Mouse (Mus musculus): ENCODE measurements around the gene Cadm2. TPM values are rescaled to one million over a fixed set of nuclear protein-coding genes. Genes with fewer than 3 reads are reported as not detected.

Gene Cadm2
- polyA plus RNA-seq, 1 experiment from 2014 or later = 12.0 TPM

DNA sequence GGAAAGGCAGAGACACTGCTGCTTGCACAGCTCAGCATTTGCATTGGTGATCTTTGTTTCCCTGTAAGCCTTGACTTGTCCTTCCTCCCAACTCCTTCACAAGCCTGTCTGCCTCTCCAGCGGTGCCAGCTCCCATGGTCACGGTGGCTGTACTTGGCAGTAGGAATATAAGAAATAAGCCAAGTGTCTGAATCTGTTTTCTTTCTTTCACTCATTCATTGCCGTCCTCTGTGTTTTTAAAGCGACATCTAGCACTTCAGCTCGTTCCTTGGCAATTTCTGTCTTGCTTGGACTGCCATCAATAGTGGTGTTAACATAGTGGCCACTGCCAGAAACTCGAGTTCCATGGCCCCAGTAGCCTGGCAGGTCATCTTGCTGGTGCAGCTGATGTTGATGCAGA, 524.0 kb downstream of the Cadm2 start:
- Histone ChIP-seq H3K4me1 (no peaks in the 10 kb centered on the region), H3K4me2 (replicated peaks) (no peak overlapping the region), H3K9ac (no peak overlapping the region), H3K27me3 (replicated peaks) (no peaks in the 10 kb centered on the region), H3K36me3 (no peaks in the 10 kb centered on the region), H3K27ac (no peak overlapping the region), H3K4me3 (no peak overlapping the region), H3K9me3 (no peaks in the 10 kb centered on the region)
- 82% methylated on average over 6 of the region's 6 CpGs for WGBS
- ATAC-seq (ENCODE audit: low FRiP score, low read depth) = no peak

DNA sequence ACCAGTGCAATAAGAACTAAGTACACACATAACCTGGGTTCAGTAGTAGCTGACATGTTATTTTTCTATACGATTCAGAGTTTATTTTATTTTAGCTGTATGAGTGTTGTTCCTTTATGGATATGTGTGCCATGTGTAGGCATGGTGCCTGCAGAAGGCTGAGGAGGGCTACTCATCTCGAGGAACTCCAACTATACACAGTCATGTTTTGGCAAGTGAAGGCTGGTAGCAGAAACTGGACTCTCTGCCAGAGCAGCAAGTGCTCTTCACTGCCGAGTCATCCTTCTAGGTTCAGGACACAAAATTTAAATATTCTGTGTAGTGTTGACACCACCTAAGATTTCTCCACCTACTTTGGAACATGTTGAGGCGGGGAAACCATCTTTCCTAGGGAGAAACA, 524.8 kb downstream of the Cadm2 start:
- no peaks in the 10 kb centered on the region for H3K4me1 ChIP-seq
- H3K27me3 ChIP-seq (replicated peaks) = no peaks in the 10 kb centered on the region
- 88% methylated on average over 4 of the region's 4 CpGs for WGBS
- no peak overlapping the region for H3K4me2 ChIP-seq (replicated peaks)
- H3K27ac ChIP-seq = no peak overlapping the region
- H3K9me3 ChIP-seq = no peaks in the 10 kb centered on the region
- H3K9ac ChIP-seq = no peak overlapping the region
- H3K4me3 ChIP-seq = no peak overlapping the region
- ATAC-seq (ENCODE audit: low FRiP score, low read depth) = no peak
- no peaks in the 10 kb centered on the region for H3K36me3 ChIP-seq

DNA sequence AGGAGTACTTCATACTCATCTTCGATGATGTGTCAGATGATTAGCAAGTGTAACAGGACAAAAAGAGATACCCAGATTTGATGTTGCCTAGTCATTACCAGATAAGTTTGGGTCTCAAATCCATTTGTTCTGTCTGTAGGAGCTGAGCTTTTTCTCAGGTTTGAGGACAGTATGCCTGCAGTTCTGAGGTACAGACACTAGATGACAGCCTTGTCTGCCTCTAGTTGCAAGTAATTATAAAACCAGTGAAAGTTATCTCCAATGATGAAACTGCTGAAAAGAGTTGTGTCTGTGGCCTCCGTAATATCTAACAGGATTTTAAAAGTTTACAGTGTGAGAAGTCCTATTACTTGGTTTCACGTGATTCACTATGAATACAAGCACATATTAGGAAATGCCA, 531.0 kb downstream of the Cadm2 start:
- H3K4me1 ChIP-seq = no peaks in the 10 kb centered on the region
- H3K9ac ChIP-seq = no peak overlapping the region
- no peak for ATAC-seq (ENCODE audit: low FRiP score, low read depth)
- no peaks in the 10 kb centered on the region for H3K36me3 ChIP-seq
- H3K4me2 ChIP-seq (replicated peaks) = no peak overlapping the region
- H3K27ac ChIP-seq = no peak overlapping the region
- H3K9me3 ChIP-seq = no peaks in the 10 kb centered on the region
- no peak overlapping the region for H3K4me3 ChIP-seq
- WGBS = 74% methylated on average over 3 of the region's 3 CpGs
- no peaks in the 10 kb centered on the region for H3K27me3 ChIP-seq (replicated peaks)

DNA sequence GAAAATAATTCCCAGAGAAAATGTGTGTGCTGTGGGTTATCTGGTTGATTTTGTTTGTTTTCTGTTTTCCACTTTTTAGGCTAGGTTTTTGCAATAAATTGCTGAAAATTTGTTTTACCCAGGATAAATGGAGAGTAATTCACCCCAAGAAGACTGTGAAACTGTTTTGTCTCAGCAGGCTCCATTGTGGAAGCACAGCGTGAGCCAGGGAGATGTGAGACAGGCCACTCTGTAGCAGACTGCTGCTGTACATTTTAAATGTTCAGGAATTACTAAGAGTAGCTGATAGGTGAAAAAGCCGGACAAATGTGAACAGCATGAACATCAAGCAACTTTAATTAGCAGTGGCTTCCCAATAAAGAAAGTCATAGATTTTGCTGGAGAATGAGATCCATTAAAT, 541.4 kb downstream of the Cadm2 start:
- no peak for ATAC-seq (ENCODE audit: low FRiP score, low read depth)
- WGBS = 44% methylated on average over 2 of the region's 2 CpGs
- Histone ChIP-seq H3K9ac (no peak overlapping the region), H3K27me3 (replicated peaks) (no peaks in the 10 kb centered on the region), H3K36me3 (no peaks in the 10 kb centered on the region), H3K9me3 (no peaks in the 10 kb centered on the region), H3K4me2 (replicated peaks) (no peak overlapping the region), H3K4me1 (no peaks in the 10 kb centered on the region), H3K4me3 (no peak overlapping the region), H3K27ac (no peak overlapping the region)

DNA sequence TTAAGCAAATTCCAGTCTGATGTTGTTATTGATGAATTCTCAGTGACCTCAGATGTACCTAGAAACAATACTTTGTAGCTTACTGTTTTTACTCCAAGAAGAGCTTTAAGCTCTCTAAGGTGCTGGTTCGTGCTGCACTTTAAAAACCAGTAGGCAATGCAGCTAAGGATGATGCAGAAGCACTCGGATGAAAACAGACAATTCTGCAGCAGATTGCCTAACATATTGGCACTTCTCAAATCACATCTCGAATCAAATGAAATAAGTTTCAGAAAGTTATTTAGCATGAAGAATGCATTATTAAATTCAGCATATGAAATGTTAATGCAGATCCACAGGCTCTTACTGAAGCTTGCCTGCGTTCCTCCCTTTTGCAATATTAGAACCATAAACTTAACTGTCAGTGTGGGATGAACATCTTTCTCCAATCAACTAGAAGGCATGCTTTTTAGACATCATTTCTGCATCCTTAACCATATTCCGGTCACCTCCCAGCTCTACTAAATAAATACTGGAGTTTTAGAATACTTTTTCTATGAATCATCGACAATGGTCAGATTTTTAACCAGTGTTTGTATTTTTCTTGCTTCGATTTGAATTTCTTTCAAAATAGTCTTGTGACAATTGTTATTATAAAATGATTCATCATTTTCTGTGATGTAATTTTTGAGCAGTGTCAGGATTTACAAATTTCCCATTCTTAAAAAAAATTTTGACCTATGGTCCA, 544.4 kb downstream of the Cadm2 start:
- Histone ChIP-seq H3K36me3 (no peaks in the 10 kb centered on the region), H3K27me3 (replicated peaks) (no peaks in the 10 kb centered on the region), H3K4me1 (no peaks in the 10 kb centered on the region), H3K4me3 (no peak overlapping the region), H3K4me2 (replicated peaks) (no peak overlapping the region), H3K27ac (no peak overlapping the region), H3K9me3 (no peaks in the 10 kb centered on the region), H3K9ac (no peak overlapping the region)
- whole genome bisulfite sequencing = 85% methylated on average over 7 of the region's 7 CpGs
- ATAC-seq (ENCODE audit: low FRiP score, low read depth) = no peak

DNA sequence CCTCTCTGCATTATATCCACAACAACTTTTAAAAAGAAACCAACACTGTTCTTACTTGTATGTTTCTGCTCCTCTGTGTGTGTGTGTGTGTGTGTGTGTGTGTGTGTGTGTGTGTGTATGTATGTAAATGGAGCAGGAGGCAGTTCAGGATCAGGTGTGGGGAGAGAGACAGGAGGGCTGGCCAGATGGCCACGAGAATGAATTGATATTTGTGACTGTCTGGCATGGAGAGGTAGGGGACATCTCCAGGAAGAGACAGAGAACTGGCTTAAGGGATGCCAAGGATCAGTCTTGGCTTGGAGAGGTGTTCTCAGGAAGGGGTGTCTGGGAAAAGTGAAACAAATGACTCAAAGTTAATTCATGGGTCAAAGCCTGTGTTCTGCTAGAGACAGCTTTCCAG, 552.2 kb downstream of the Cadm2 start:
- Histone ChIP-seq H3K4me3 (no peak overlapping the region), H3K27ac (no peak overlapping the region), H3K9me3 (no peaks in the 10 kb centered on the region), H3K4me2 (replicated peaks) (no peak overlapping the region), H3K36me3 (no peaks in the 10 kb centered on the region), H3K27me3 (replicated peaks) (no peaks in the 10 kb centered on the region), H3K9ac (no peak overlapping the region), H3K4me1 (no peaks in the 10 kb centered on the region)
- 52% methylated on average over 1 of the region's 1 CpGs for WGBS
- no peak for ATAC-seq (ENCODE audit: low FRiP score, low read depth)

DNA sequence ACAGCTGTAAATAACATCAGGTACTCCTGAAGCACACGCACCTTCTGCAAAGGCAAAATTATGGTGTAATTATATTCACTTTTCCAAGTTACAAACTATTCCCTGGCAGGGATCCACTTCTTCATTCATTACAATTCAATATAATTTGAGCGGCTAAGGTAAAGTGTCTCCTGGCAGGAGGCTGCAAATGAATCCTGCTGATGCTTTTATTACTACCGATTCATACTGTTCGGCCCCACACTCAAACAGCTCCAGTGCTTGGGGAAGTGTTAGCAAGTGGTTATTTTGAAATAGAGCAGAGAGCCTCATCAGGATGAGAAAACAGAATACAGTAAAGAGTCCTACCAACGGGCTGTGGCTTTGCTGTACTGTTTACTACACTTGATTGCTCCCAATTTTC, 589.8 kb downstream of the Cadm2 start:
- Histone ChIP-seq H3K27me3 (replicated peaks) (no peaks in the 10 kb centered on the region), H3K36me3 (no peaks in the 10 kb centered on the region), H3K27ac (no peak overlapping the region), H3K4me1 (no peaks in the 10 kb centered on the region), H3K4me2 (replicated peaks) (no peak overlapping the region), H3K4me3 (no peak overlapping the region), H3K9ac (no peak overlapping the region), H3K9me3 (no peaks in the 10 kb centered on the region)
- no peak for ATAC-seq (ENCODE audit: low FRiP score, low read depth)
- WGBS = 67% methylated on average over 5 of the region's 5 CpGs

DNA sequence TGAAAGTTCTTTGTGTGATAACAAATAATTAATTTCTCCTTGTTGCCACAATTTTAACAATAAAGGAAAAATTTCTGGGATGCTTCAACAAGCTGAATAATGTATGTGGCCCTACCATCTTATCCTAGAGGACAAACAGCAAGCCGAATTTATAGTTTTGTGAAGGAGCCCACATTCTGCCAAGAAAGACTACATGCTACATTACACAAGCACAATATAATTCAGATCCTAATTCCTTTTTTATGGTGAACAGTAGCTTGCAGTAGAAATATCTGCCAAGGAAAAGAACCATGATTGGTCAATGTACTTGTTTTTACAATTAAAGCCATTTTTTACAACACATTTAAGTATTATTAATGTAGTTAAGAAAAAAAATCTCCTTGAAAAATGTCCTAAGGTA, 600.9 kb downstream of the Cadm2 start:
- Histone ChIP-seq H3K4me2 (replicated peaks) (no peak overlapping the region), H3K4me1 (no peaks in the 10 kb centered on the region), H3K9me3 (no peaks in the 10 kb centered on the region), H3K36me3 (no peaks in the 10 kb centered on the region), H3K4me3 (no peak overlapping the region), H3K9ac (no peak overlapping the region), H3K27me3 (replicated peaks) (no peaks in the 10 kb centered on the region), H3K27ac (no peak overlapping the region)
- no peak for ATAC-seq (ENCODE audit: low FRiP score, low read depth)
- WGBS = 74% methylated on average over 1 of the region's 1 CpGs

DNA sequence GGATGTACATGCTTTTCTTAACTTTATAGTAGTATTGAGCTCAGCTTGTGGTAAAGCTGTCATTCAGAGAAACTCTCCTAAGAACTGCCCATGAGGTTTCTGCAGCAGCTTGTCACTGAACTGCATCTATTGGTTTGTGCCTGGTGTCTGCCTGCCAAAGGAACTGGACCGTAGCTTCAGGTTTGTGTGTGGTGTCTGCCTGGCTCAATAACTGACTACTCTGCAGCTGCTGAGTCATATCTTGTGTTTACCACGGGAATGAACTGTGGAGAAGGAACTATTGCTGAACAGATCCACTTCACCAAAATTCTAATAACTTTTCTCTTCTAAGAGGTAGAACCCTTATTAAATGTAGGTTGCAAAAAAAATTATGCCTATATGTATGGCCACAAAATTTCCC, 603.0 kb downstream of the Cadm2 start:
- H3K27ac ChIP-seq = no peak overlapping the region
- H3K4me3 ChIP-seq = no peak overlapping the region
- H3K9me3 ChIP-seq = no peaks in the 10 kb centered on the region
- no peak overlapping the region for H3K9ac ChIP-seq
- no peaks in the 10 kb centered on the region for H3K27me3 ChIP-seq (replicated peaks)
- no peak for ATAC-seq (ENCODE audit: low FRiP score, low read depth)
- H3K4me1 ChIP-seq = no peaks in the 10 kb centered on the region
- 92% methylated on average over 2 of the region's 2 CpGs for WGBS
- H3K4me2 ChIP-seq (replicated peaks) = no peak overlapping the region
- H3K36me3 ChIP-seq = no peaks in the 10 kb centered on the region

DNA sequence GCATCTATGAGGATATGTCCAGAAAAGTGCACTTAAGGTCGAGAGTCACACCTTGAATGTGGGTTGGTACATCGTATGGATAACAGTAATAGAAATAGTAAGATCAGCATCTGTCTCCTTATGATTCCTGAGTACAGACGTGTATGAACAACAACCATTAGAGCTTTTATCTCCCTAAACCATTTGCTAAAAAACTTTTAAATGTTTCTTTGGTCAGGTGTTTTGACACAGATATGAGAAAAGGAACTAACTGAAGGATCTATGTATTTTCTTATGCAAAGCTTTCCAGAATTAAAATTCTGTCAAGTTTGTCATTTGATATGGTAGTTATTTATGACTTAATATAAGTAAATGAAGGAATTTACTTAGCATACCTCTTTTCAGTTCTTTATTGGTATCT, 617.5 kb downstream of the Cadm2 start:
- Histone ChIP-seq H3K4me2 (replicated peaks) (no peak overlapping the region), H3K4me1 (no peaks in the 10 kb centered on the region), H3K4me3 (no peak overlapping the region), H3K27me3 (replicated peaks) (no peaks in the 10 kb centered on the region), H3K27ac (no peak overlapping the region), H3K9ac (no peak overlapping the region), H3K9me3 (no peaks in the 10 kb centered on the region), H3K36me3 (no peaks in the 10 kb centered on the region)
- WGBS = 88% methylated on average over 3 of the region's 3 CpGs
- ATAC-seq (ENCODE audit: low FRiP score, low read depth) = no peak

DNA sequence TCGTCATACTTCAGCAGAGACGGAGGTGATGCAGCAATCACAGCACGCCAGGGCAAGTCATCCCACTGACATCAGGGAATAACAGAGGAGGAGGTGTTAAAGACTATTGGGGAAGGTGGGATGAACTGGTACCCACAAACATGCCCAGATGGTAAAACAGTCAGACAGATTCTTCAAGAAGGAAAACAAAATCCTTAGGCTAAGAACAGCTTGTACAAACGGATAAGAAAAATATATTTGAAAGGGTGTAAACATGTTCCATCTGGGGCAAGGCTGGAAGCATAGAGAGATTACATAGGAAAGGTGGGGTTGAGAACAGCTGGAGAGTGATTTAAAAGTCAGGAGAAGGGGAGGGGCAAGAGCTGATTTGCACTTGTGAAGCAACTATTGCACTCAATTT, 619.0 kb downstream of the Cadm2 start:
- no peak overlapping the region for H3K4me3 ChIP-seq
- ATAC-seq (ENCODE audit: low FRiP score, low read depth) = no peak
- no peaks in the 10 kb centered on the region for H3K4me1 ChIP-seq
- no peaks in the 10 kb centered on the region for H3K27me3 ChIP-seq (replicated peaks)
- no peaks in the 10 kb centered on the region for H3K9me3 ChIP-seq
- no peak overlapping the region for H3K4me2 ChIP-seq (replicated peaks)
- 51% methylated on average over 4 of the region's 4 CpGs for WGBS
- no peak overlapping the region for H3K9ac ChIP-seq
- no peak overlapping the region for H3K27ac ChIP-seq
- no peaks in the 10 kb centered on the region for H3K36me3 ChIP-seq

DNA sequence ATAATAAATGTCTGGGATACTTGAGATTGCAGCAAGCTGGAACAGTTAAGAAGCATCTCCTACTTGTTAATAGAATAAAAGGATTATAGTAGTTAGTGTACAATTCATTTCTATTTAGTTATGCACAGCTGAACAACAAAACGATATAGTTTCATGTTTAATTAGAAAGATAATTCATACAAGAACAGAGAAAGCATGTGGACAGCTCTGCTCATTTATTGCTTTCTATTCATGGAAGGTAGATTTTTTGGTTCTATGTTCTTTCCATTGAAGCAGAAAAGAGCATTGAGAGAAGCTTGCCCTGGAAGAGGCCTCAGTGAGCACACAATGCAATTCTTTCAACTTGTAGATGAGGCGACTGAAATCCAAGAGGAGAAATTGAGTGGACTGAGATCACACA, 623.2 kb downstream of the Cadm2 start:
- 68% methylated on average over 2 of the region's 2 CpGs for WGBS
- no peaks in the 10 kb centered on the region for H3K27me3 ChIP-seq (replicated peaks)
- no peaks in the 10 kb centered on the region for H3K4me1 ChIP-seq
- H3K27ac ChIP-seq = no peak overlapping the region
- H3K9me3 ChIP-seq = no peaks in the 10 kb centered on the region
- H3K4me3 ChIP-seq = no peak overlapping the region
- H3K36me3 ChIP-seq = no peaks in the 10 kb centered on the region
- ATAC-seq (ENCODE audit: low FRiP score, low read depth) = no peak
- H3K4me2 ChIP-seq (replicated peaks) = no peak overlapping the region
- H3K9ac ChIP-seq = no peak overlapping the region

DNA sequence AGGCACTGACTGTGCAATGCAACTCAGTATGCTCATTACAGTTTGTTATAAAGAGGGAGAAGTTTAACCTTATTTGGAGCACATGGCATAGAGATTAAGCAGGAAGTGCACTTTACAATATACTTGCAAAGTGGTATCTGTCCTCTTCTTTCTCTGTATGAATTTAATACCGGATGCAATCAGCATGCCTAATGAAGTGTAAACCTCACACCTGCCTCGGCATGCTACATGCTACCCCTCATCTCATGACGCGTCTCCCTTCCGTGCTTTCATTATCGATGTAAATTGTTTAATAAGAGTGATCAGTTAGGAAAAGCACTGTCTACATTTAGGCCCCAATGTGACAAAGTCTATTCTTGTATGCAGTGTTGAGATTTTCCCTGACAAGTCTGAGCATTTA, 633.0 kb downstream of the Cadm2 start:
- H3K36me3 ChIP-seq = no peaks in the 10 kb centered on the region
- no peak for ATAC-seq (ENCODE audit: low FRiP score, low read depth)
- H3K4me3 ChIP-seq = no peak overlapping the region
- H3K27ac ChIP-seq = no peak overlapping the region
- H3K4me1 ChIP-seq = no peaks in the 10 kb centered on the region
- H3K4me2 ChIP-seq (replicated peaks) = no peak overlapping the region
- WGBS = 74% methylated on average over 6 of the region's 6 CpGs
- no peaks in the 10 kb centered on the region for H3K27me3 ChIP-seq (replicated peaks)
- H3K9me3 ChIP-seq = no peaks in the 10 kb centered on the region
- H3K9ac ChIP-seq = no peak overlapping the region

Measured in neural tube, embryonic 12.5 days (tissue).